Mouse (Mus musculus) thymus, adult 2 months (tissue): Measurements from ENCODE around the gene Gm20388. TPM values are rescaled to one million over a fixed set of nuclear protein-coding genes. Genes with fewer than 3 reads are reported as not detected.

Experiments
- DNase-seq: peaks from one replicate; pipeline ENCODE4 v3.0.0; 2021
- H3K27ac ChIP-seq: fragments of 200-500 bp; 2 replicates; pipeline ENCODE4 v1.5.1; 2012; ENCODE audit warnings: low read length, control low read depth; ENCODE audit not compliant: control insufficient read depth, insufficient read depth
- H3K27me3 ChIP-seq: fragments of 200-500 bp; 2 replicates; pipeline ENCODE4 v1.6.1; 2012; ENCODE audit warnings: mild to moderate bottlenecking, low read length, moderate library complexity, mixed read lengths; ENCODE audit not compliant: control insufficient read depth, insufficient read depth
- H3K36me3 ChIP-seq: fragments of 200-500 bp; 2 replicates; pipeline ENCODE4 v1.6.1; 2012; ENCODE audit warnings: mild to moderate bottlenecking, low read length, moderate library complexity; ENCODE audit not compliant: control insufficient read depth, insufficient read depth
- H3K4me1 ChIP-seq: fragments of 200-500 bp; replicated peaks from 2 replicates; pipeline ENCODE4 v1.6.1; 2012; ENCODE audit warnings: low read length; ENCODE audit not compliant: control insufficient read depth, insufficient read depth
- H3K4me3 ChIP-seq: fragments of 200-500 bp; 2 replicates; pipeline ENCODE4 v1.5.1; 2012; ENCODE audit warnings: mild to moderate bottlenecking, low read length, control low read depth, moderate library complexity; ENCODE audit not compliant: control insufficient read depth, insufficient read depth
- CTCF ChIP-seq: fragments of 200-500 bp; IDR thresholded peaks from 2 replicates; pipeline ENCODE4 v1.5.1; 2012; ENCODE audit warnings: mild to moderate bottlenecking, control low read depth, low read length, moderate library complexity, borderline replicate concordance; ENCODE audit not compliant: control insufficient read depth, poor library complexity, insufficient read depth; ENCODE audit errors: extremely low read depth
- POLR2A ChIP-seq: fragments of 200-500 bp; IDR thresholded peaks from 2 replicates; pipeline ENCODE4 v1.6.1; 2012; ENCODE audit warnings: mild to moderate bottlenecking, low read length, control low read depth, moderate library complexity; ENCODE audit not compliant: control insufficient read depth, poor library complexity, insufficient read depth; ENCODE audit errors: extremely low read depth
- WGBS: fragments of 180-500 bp; shearing (Covaris S2); methylation state at CpG from one replicate; pipeline ENCODE4 v1.1.7; 2018; 5-methylcytosine and 5-hydroxymethylcytosine counted together
- polyA plus RNA-seq: library from polyadenylated mRNA; depleted of rRNA; stranded (reverse); fragments of >200 nt; gene quantifications from 2 replicates; pipeline ENCODE4 v1.2.3, GENCODE M21; 2012

The Gm20388 gene
- polyA plus RNA-seq, 1 experiment, result 103 TPM

- WGBS, result 95% methylated on average over 4 of the region's 4 CpGs
- no peak for DNase-seq
- no peaks in the 10 kb centered on the region for H3K4me1 ChIP-seq
Measured at GRCm38 (mm10) chr8:123244382-123244781, 3333.7 kb downstream of the Gm20388 start.

GRCm38 (mm10) chr8:123245543-123245942, 3334.9 kb downstream of the Gm20388 start:
- H3K4me3 ChIP-seq, result no peak overlapping the region
- TF ChIP-seq CTCF, result no peak
- no peak for TF ChIP-seq POLR2A
- no peaks in the 10 kb centered on the region for H3K27me3 ChIP-seq
- no peak for DNase-seq
- no peaks in the 10 kb centered on the region for H3K4me1 ChIP-seq
- peaks cover 22% of the 10 kb centered on the region for H3K36me3 ChIP-seq
- WGBS, result 95% methylated on average over 12 of the region's 12 CpGs
- H3K27ac ChIP-seq, result no peak overlapping the region

More at GRCm38 (mm10) chr8:123244382-123244781, 3333.7 kb downstream of the Gm20388 start:
- Histone ChIP-seq H3K27ac (no peak overlapping the region), H3K27me3 (no peaks in the 10 kb centered on the region), H3K4me3 (no peak overlapping the region), H3K36me3 (peaks cover 22% of the 10 kb centered on the region)
- no peak for TF ChIP-seq POLR2A
- no peak for TF ChIP-seq CTCF

DNA sequence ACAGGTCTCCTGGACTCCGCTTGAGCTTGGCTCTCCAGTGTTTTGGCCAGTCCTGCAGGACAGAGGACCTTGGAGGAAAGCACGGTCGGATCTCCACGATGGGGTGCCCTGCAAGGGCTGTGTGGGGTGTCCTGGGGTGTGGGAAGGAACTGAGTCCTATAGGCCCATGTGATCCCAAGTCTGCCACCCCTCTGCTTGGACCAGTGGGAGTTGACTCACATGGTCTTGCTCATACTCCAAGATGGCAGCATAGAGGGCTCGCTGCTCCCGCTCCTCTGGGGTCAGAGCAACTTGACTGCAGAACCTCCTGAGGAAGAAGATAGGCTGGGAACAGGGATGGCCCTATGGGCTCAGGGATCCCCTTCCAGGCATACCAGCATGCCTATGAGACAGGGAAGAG, 3337.1 kb downstream of the Gm20388 start:
- no peak for TF ChIP-seq CTCF
- TF ChIP-seq POLR2A, result no peak
- peaks cover 22% of the 10 kb centered on the region for H3K36me3 ChIP-seq

DNA sequence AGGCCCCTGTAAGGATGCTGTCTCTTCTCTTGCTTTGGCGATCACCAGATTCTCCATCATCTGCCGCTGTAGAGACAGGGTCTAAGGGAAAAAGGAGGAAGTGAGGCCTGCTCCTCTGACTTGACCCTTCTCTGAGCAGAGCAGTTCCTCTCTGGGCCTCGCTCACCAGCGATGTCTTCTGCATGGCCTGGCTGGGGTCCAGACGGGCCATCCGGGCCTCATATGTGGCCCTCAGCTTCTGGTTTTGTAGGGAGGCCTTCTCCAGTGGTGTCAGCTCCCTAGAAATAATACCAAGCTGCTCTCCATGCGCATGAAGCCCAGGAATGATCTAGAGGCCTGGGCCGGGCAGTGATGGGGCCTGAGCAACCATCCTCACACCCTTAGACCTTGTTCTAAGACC, 3338.0 kb downstream of the Gm20388 start:
- Histone ChIP-seq H3K4me3 (no peak overlapping the region), H3K36me3 (peaks cover 22% of the 10 kb centered on the region), H3K4me1 (peaks cover 5% of the 10 kb centered on the region), H3K27ac (no peak overlapping the region), H3K27me3 (no peaks in the 10 kb centered on the region)
- TF ChIP-seq POLR2A, result no peak
- TF ChIP-seq CTCF, result no peak
- no peak for DNase-seq
- WGBS, result 81% methylated on average over 8 of the region's 8 CpGs

More for the DNA sequence above, 3337.1 kb downstream of the Gm20388 start:
- H3K4me1 ChIP-seq, result no peaks in the 10 kb centered on the region
- H3K27me3 ChIP-seq, result no peaks in the 10 kb centered on the region
- 100% methylated on average over 6 of the region's 6 CpGs for whole genome bisulfite sequencing
- no peak overlapping the region for H3K27ac ChIP-seq
- no peak overlapping the region for H3K4me3 ChIP-seq
- no peak for DNase-seq

DNA sequence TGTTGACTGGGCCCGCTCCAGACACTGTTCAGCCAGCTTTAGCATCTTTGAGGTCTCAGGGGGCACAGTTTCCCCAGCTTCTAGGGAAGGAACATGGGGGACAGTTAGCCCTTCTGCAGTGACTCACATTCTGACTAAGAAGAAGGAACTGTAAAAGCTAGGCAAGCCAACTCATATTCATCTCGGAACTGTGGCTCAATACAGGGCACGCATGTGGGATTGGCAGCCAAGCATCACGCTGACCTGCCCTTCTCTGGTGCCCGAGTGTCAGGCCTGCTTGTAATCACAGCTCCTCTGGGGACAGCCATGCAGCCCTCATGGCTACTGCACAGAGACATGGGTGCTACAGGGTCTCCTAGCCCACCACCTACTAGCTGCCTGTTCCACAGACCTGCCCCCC, 3340.3 kb downstream of the Gm20388 start:
- 96% methylated on average over 5 of the region's 5 CpGs for WGBS
- H3K27me3 ChIP-seq, result no peaks in the 10 kb centered on the region
- no peak overlapping the region for H3K27ac ChIP-seq
- no peak overlapping the region for H3K4me3 ChIP-seq
- TF ChIP-seq POLR2A (no peak), CTCF (no peak)
- H3K4me1 ChIP-seq, result peaks cover 15% of the 10 kb centered on the region
- H3K36me3 ChIP-seq, result peaks cover 19% of the 10 kb centered on the region
- DNase-seq, result no peak

GRCm38 (mm10) chr8:123252925-123253324, 3342.3 kb downstream of the Gm20388 start:
- no peaks in the 10 kb centered on the region for H3K27me3 ChIP-seq
- H3K4me1 ChIP-seq, result peaks cover 15% of the 10 kb centered on the region
- peaks cover 5% of the 10 kb centered on the region for H3K36me3 ChIP-seq
- TF ChIP-seq CTCF (no peak), POLR2A (no peak)
- no peak overlapping the region for H3K27ac ChIP-seq
- H3K4me3 ChIP-seq, result no peak overlapping the region
- no peak for DNase-seq
- 51% methylated on average over 4 of the region's 4 CpGs for WGBS
